Mouse (Mus musculus) testis, adult 2 months (tissue): ENCODE results near the gene Dnah14.

Experiments
- CTCF ChIP-seq: fragments of 200-500 bp; IDR thresholded peaks from 2 replicates; pipeline ENCODE4 v1.5.1; 2012; ENCODE audit warnings: low read depth, mild to moderate bottlenecking, inconsistent platforms, low read length, moderate library complexity; ENCODE audit not compliant: control insufficient read depth, insufficient read depth, insufficient replicate concordance
- POLR2A ChIP-seq: fragments of 200-500 bp; IDR thresholded peaks from 2 replicates; pipeline ENCODE4 v1.6.1; 2012; ENCODE audit warnings: low read depth, mild to moderate bottlenecking, inconsistent platforms, low read length, moderate library complexity; ENCODE audit not compliant: control insufficient read depth

GRCm38 (mm10) chr1:181617332-181617731, 41.0 kb downstream of the Dnah14 start:
- TF ChIP-seq CTCF, result peak; percentile 58; the same call in 1 of the 2 replicates
- TF ChIP-seq POLR2A, result no peak
